Comparison of ENCODE assay signal across 11 mouse cellular contexts in genomic region chr11:45881683-45882068, GRCm38 (mm10). TPM values are rescaled to one million over a fixed set of nuclear protein-coding genes. Genes with fewer than 3 reads are reported as not detected.
DNase-seq lines count a peak whose midpoint lies in the region; ATAC-seq and TF ChIP-seq lines count a peak whose summit lies in the region.
"Had no signal": no experiment of that assay in that cellular context is flagged by ENCODE, and none has a peak within 500 bp of the region (broad histone marks: within the 10 kb centered on the region; RNA-seq: fewer than 3 reads in every experiment).

No protein-coding gene starts in this region.

- H3K4me2 ChIP-seq in heart, embryonic 12.5 days: no peak overlapping the region
- H3K4me2 ChIP-seq in limb, embryonic 13.5 days (replicated peaks): no peak overlapping the region
- no peak overlapping the region for H3K4me2 ChIP-seq in stomach, postnatal 0 days (replicated peaks; ENCODE audit: low read depth)

- H3K4me3 ChIP-seq in heart, embryonic 12.5 days: no peak overlapping the region
- H3K4me3 ChIP-seq in limb, embryonic 13.5 days: no peak overlapping the region
- no peak overlapping the region for H3K4me3 ChIP-seq in stomach, postnatal 0 days (ENCODE audit: low read depth, low read length)
- H3K4me3 ChIP-seq: layer of hippocampus, adult 2 months had no signal

- DNase-seq in heart, postnatal 36 days: no peak
- DNase-seq in retina, postnatal 1 day: peak; percentile 76
- no peak for DNase-seq in retina, embryonic 14.5 days (ENCODE audit: low spot score)
- no peak for DNase-seq in stomach, postnatal 0 days (ENCODE audit: low spot score)
- DNase-seq in left cerebral cortex, adult 18-20 months (ENCODE audit: low spot score in 2 of 2): no peak
- no peak for DNase-seq in ovary, postnatal 10 days (ENCODE audit: low spot score)
- DNase-seq: thymus, adult 18-20 months had no signal

- no peak for TF ChIP-seq EP300 in stomach, postnatal 0 days (optimal IDR thresholded peaks at IDR 0.05)

- H3K27me3 ChIP-seq in heart, embryonic 12.5 days (replicated peaks): no peaks in the 10 kb centered on the region
- H3K27me3 ChIP-seq in limb, embryonic 13.5 days: no peaks in the 10 kb centered on the region
- H3K27me3 ChIP-seq in stomach, postnatal 0 days (ENCODE audit: control insufficient read depth, insufficient read depth, low read length): no peaks in the 10 kb centered on the region
- H3K27me3 ChIP-seq: CH12.LX had no signal

- ATAC-seq in heart, embryonic 12.5 days (ENCODE audit: insufficient number of reproducible peaks, low FRiP score): no peak
- ATAC-seq in limb, embryonic 13.5 days (ENCODE audit: low FRiP score, low read depth): peak; percentile 69
- ATAC-seq in stomach, postnatal 0 days (ENCODE audit: low FRiP score, low TSS enrichment): no peak

- H3K9me3 ChIP-seq in heart, embryonic 12.5 days (replicated peaks): no peaks in the 10 kb centered on the region
- no peaks in the 10 kb centered on the region for H3K9me3 ChIP-seq in limb, embryonic 13.5 days
- no peaks in the 10 kb centered on the region for H3K9me3 ChIP-seq in stomach, postnatal 0 days (ENCODE audit: control insufficient read depth, low read length)

- peaks cover 52% of the 10 kb centered on the region for H3K4me1 ChIP-seq in heart, embryonic 12.5 days (replicated peaks)
- peaks cover 66% of the 10 kb centered on the region for H3K4me1 ChIP-seq in limb, embryonic 13.5 days
- peaks cover 5% of the 10 kb centered on the region; the same call in 1 of the 2 replicates for H3K4me1 ChIP-seq in stomach, postnatal 0 days (replicated peaks; ENCODE audit: control insufficient read depth, insufficient read depth)

- no peak overlapping the region for H3K9ac ChIP-seq in heart, embryonic 12.5 days
- no peak overlapping the region for H3K9ac ChIP-seq in limb, embryonic 13.5 days
- H3K9ac ChIP-seq in stomach, postnatal 0 days (ENCODE audit: low read length): peak overlapping the region; percentile 23; the same call in 1 of the 2 replicates

- peaks cover 21% of the 10 kb centered on the region for H3K36me3 ChIP-seq in heart, embryonic 12.5 days
- H3K36me3 ChIP-seq in limb, embryonic 13.5 days: peaks cover 14% of the 10 kb centered on the region
- H3K36me3 ChIP-seq in stomach, postnatal 0 days (ENCODE audit: control insufficient read depth, insufficient read depth, low read length): peaks cover 4% of the 10 kb centered on the region; the same call in 1 of the 2 replicates

- intact Hi-C loops in heart, postnatal 36 days (cut with DNase I): loop anchor here (2.0 to 10.0 kb wide), 6 partner anchors 29 to 1294 kb away; partner anchors contain the start of gene Clint1

- H3K27ac ChIP-seq in heart, embryonic 12.5 days (ENCODE audit: poor library complexity, severe bottlenecking): peak overlapping the region; percentile 70
- no peak overlapping the region; the same call in 1 of the 2 replicates for H3K27ac ChIP-seq in limb, embryonic 13.5 days
- H3K27ac ChIP-seq in stomach, postnatal 0 days (replicated peaks): 0 out of 2 replicates have a peak overlapping the region, but pooled peaks have one; percentile 40
- H3K27ac ChIP-seq: layer of hippocampus, adult 2 months had no signal

- no peak for TF ChIP-seq CTCF in stomach, postnatal 0 days (IDR thresholded peaks at IDR 0.05; ENCODE audit: low read depth)

- 42% methylated on average over 5 of the region's 5 CpGs for WGBS in heart, embryonic 12.5 days
- WGBS in limb, embryonic 13.5 days: 18% methylated on average over 5 of the region's 5 CpGs
- WGBS in stomach, postnatal 0 days: 16% methylated on average over 5 of the region's 5 CpGs

RNA-seq across cellular contexts. Expression of gene Clint1, which starts 29.8 kb away (rescaled TPM):
- 80.2 and 80.8 TPM in 2 replicates for polyA plus RNA-seq in heart, embryonic 12.5 days (2016; fragmentation: Nextera tagmentation; extraction: Ambion mirVana)
- total RNA-seq in heart, postnatal 36 days (2021): 10 to 100 TPM; 43.2 to 43.7 TPM
- 85.1 and 86.7 TPM in 2 replicates for polyA plus RNA-seq in limb, embryonic 13.5 days (2015; fragmentation: Nextera tagmentation; extraction: Ambion mirVana)
- polyA plus RNA-seq in stomach, postnatal 0 days (2015; fragmentation: Nextera tagmentation; extraction: Ambion mirVana): 56.5 and 56.8 TPM in 2 replicates
- 10 to 100 TPM; 51.7 to 56.8 TPM for total RNA-seq in left cerebral cortex, adult 18-20 months (2021)
